Mouse (Mus musculus) urinary bladder, postnatal 14 days (tissue): Measurements from ENCODE around the gene Gm20547.
A peak's percentile ranks its signal among the peaks of the same experiment; 100 is the strongest.
"Not testable (repeated sequence)": the region's sequence is repeated elsewhere in the genome, so short reads cannot be mapped to it uniquely, and the experiment has no call there.

Experiments used
- DNase-seq: peaks from one replicate; pipeline ENCODE4 v3.0.0; 2021; ENCODE audit warnings: low spot score

Gm20547 gene

GRCm38 (mm10) chr17:34881683-34882310 lies at the start of gene Gm20547:
Gene Gm20547 (minus strand): TSS chr17:34882042.
- DNase-seq: no peak

GRCm38 (mm10) chr17:34931061-34931734 lies 49.4 kb upstream of the Gm20547 start, which contains the start of gene Neu1:
Gene Neu1 (plus strand): TSS chr17:34931253.
- DNase-seq: peak; percentile 99

- no peak for DNase-seq
Measured at GRCm38 (mm10) chr17:34928841-34929240, 47.0 kb upstream of the Gm20547 start.

- no peak for DNase-seq
Measured at GRCm38 (mm10) chr17:34927306-34928019, 45.6 kb upstream of the Gm20547 start.

- no peak for DNase-seq
Measured at GRCm38 (mm10) chr17:34924258-34924657, 42.4 kb upstream of the Gm20547 start.

GRCm38 (mm10) chr17:34922939-34923338 lies 41.1 kb upstream of the Gm20547 start:
- DNase-seq: no peak

GRCm38 (mm10) chr17:34917188-34917587 lies 35.3 kb upstream of the Gm20547 start:
- no peak for DNase-seq

GRCm38 (mm10) chr17:34916316-34916715 lies 34.5 kb upstream of the Gm20547 start:
- DNase-seq: no peak

GRCm38 (mm10) chr17:34915410-34915831 lies 33.6 kb upstream of the Gm20547 start:
- DNase-seq: peak; percentile 58

- no peak for DNase-seq
Measured at GRCm38 (mm10) chr17:34913930-34914665, 32.3 kb upstream of the Gm20547 start, which contains the start of gene Slc44a4. Gene Slc44a4 (plus strand): TSS chr17:34914466.

GRCm38 (mm10) chr17:34911945-34912351 lies 30.1 kb upstream of the Gm20547 start:
- DNase-seq: peak; percentile 84

GRCm38 (mm10) chr17:34910982-34911381 lies 29.1 kb upstream of the Gm20547 start:
- DNase-seq: no peak

GRCm38 (mm10) chr17:34902895-34903294 lies 21.1 kb upstream of the Gm20547 start:
- no peak for DNase-seq

GRCm38 (mm10) chr17:34901948-34902347 lies 20.1 kb upstream of the Gm20547 start:
- DNase-seq: not testable (repeated sequence)

GRCm38 (mm10) chr17:34900826-34901225 lies 19.0 kb upstream of the Gm20547 start:
- DNase-seq: not testable (repeated sequence)

- peak; percentile 29 for DNase-seq
Measured at GRCm38 (mm10) chr17:34899890-34900243, 18.0 kb upstream of the Gm20547 start.

- peak; percentile 42 for DNase-seq
Measured at GRCm38 (mm10) chr17:34899053-34899889, 17.4 kb upstream of the Gm20547 start.

- no peak for DNase-seq
Measured at GRCm38 (mm10) chr17:34898706-34899052, 16.8 kb upstream of the Gm20547 start.

- peak; percentile 81 for DNase-seq
Measured at GRCm38 (mm10) chr17:34898160-34898586, 16.3 kb upstream of the Gm20547 start, which contains the start of the genes C2 and Ehmt2. Gene C2 (minus strand): TSS chr17:34898265. Gene Ehmt2 (plus strand): TSS chr17:34898469.

GRCm38 (mm10) chr17:34897373-34898159 lies 15.7 kb upstream of the Gm20547 start:
- peak; percentile 64 for DNase-seq
